Mouse (Mus musculus) heart, postnatal 36 days (tissue): ENCODE results near the gene Gabbr2. TPM values are rescaled to one million over a fixed set of nuclear protein-coding genes. Genes with fewer than 3 reads are reported as not detected.

ENCODE experiments used
- DNase-seq, 2 experiments: peaks; one replicate each; pipeline ENCODE4 v3.0.0; 2021 to 2022
- intact Hi-C: fragments of 180-260 bp; cut with DNase I; formaldehyde crosslinking; loops from one replicate; pipeline ENCODE4 v1.15.1; 2025
- total RNA-seq, 2 experiments: library from RNA; stranded (reverse); gene quantifications; 2 replicates each; pipeline ENCODE4 v1.2.3; 2021

Gabbr2 gene
- total RNA-seq = not detected

DNA sequence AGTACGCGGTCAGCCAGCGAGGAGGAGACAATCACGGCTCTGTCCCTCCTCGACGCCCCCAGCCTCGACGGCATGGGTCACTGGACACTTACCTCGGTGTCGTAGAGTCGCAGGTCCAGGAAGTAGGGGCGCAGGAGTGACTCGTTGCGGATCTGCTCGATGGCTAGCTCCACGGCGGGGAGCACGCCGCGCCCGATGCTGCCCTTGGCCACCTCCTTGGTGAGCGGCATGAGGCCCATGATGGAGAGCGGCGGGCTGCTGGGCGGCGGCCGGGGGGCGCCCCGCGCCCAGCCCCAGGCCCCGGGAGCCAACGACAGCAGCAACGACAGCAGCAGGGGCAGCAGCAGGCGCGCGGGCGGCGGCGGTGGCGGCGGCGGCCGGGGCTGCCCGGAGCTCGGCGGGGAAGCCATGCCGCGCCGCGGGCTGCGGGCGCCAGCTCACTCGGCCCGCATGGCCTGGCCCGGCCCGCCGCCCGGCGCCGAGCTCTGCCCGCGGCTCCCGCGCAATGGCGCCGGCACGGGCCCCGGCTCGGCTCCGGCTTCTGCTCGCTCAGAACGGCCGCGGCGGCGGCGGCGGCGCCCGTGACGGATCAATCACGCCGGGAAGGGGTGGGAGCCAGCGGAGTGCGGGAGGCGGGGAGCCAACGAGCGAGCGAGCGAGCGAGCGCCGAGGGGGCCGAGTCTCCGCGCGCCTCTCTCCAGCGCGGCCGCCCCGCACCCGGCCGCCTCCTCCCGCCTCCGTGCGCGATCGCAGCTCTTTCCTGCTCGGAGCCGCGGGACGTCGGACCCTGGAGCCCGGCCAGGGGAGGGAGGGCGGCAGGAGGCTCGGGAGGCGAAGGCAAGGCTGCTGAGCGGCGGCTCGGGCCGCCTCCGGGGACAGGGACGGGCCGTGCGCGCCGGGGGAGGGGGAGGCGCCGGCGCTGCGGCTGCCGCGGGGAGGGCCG, at the start of gene Gabbr2:
Gene Gabbr2 (minus strand): TSS at position 858 of the 943 bp plus-strand sequence.
- intact Hi-C loops = no loop called here
- DNase-seq = no peak

DNA sequence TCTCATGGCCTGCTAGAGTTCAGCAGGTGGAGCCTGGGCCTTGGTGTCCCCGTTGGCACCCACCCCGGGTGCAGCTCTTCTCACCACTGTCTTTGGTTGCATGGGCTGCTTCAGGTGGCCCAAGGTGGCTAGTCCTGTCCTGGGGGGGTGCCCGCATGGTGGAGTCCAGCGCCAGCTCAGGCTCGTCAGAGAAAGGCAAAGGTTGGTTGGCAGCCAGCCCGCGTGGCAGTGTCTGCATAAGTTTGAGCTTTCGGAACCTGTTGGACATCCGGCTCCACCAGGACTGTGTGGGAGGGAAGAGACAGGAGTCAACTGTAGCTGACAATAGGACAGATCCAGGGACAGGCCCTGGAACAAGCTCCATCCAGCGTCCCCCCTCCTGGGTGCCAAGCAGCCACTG, 47.9 kb upstream of the Gabbr2 start:
- no peak for DNase-seq
- intact Hi-C loops = loop anchor here (5.0 kb wide), 1 partner anchor 427 kb away; no protein-coding TSS in a partner anchor

DNA sequence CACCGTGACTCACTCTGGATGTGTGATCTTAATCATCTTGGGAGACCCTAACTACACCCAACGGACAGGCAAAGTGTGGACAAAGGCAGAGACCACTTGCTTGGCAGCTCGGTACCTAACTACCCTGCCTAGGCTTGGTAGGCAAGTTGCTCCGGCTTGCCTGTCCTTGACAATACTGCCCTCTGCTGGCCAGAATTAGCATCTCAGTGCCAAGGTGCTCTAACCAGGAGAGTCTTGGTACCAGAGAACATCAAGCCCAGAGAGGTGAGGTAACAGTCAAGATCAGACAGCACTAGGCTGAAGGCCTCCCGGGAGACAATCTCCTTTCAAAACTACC, 45.6 kb upstream of the Gabbr2 start:
- intact Hi-C loops = loop anchor here (1.0 to 5.0 kb wide), 2 partner anchors 348 to 425 kb away; no protein-coding TSS in a partner anchor
- DNase-seq = peak; percentile 77 to 86

DNA sequence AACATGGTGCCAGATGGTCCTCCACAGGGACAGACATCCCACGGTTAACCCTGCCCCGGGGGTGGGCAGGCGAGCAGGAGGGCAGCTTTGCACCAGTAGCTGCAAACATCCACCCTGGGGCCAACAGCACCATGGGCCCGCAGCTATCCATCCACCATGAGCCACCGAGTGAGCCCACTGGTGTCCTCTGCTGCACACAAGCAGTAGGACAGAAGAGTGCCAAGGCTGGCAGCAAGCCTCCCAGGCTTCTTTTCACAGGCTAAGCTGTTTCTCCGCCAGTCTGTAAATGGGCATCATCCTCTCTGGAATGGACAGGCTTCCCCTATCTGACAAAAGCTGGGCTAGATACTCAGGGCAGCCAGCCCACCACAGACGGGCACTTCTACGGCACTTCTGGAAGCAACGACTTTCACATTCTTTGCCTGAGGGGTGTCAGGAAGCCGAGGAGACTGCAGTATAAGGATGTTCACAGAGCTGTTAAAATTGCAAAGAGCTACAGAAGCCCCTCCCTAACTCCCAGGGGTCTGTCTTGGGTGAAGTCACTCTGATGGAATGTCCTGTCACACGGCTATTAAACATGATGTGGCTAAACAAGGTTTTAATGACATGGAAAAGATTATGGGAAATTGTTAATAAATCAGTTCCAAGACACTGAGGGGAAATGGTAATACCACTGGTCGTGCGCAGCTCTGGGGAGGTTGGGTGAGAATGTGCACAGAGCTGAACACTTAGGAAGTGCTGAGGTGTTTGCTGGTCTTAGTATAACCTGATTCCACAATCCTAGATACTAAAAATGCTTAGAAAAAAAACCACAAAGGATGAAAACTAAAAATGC, 45.0 kb upstream of the Gabbr2 start:
- intact Hi-C loops = loop anchor here (1.0 to 5.0 kb wide), 2 partner anchors 347 to 424 kb away; no protein-coding TSS in a partner anchor

DNA sequence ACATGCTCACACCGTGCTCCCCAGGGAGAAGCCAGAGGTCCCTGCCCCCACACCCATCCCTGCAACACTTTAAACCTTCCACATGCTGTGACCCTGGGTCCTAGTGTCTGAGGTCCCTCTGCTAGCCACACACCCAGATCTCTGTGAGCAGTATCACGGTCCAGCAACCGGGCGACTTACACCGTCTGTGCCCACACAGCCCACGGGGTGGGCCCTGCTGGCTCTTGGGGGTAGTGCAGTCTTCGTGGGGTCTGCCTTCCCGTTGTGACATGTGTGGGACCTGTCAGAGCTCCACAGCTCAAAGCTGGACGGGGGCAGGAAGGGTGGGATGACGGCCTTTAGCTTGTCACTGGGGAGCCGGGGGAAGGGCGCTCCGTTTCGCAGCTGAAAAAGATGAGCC, 43.9 kb upstream of the Gabbr2 start:
- intact Hi-C loops = loop anchor here (5.0 kb wide), 1 partner anchor 423 kb away; no protein-coding TSS in a partner anchor

More for the DNA sequence above, 45.0 kb upstream of the Gabbr2 start:
- no peak for DNase-seq

DNA sequence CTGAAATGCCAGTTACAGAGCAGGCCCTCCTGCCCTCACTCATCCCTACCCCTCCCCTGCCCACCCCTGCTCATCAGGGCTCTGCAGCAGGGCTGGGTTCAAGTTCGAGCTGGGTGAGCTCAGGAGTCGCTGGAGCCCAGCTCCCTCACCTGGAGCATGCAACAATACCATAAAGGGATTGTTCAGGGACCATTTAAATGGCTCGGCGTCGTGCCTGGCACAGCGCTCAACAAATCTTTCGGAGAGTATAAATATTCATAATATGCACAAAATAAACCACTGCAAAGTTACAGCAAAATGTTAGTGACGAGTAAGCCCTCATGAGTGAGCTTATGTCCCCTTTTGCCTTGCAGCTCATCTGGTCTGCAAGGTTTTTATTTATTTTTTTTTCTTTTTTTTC, 40.5 kb upstream of the Gabbr2 start:
- intact Hi-C loops = no loop called here
- no peak for DNase-seq

More for the DNA sequence above, 43.9 kb upstream of the Gabbr2 start:
- DNase-seq = no peak

DNA sequence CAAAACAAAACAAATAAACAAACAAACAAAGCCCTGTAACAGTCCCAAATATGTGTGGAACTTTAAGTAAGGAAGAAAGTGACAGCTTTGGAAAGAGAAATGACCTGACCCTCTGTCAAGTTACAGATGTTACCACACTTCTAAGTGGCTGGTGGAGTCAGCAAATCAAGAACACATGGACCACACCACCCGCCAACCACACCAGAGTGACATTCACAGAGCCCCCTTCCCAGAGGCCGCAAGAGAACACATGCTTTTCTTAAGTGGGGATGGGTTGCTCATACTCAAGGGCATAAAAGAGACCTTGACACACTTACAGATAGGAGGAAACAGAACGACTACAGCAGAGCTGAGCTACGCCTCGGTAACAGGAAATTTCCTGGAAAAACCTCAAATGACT, 37.1 kb upstream of the Gabbr2 start:
- intact Hi-C loops = no loop called here
- DNase-seq = no peak

DNA sequence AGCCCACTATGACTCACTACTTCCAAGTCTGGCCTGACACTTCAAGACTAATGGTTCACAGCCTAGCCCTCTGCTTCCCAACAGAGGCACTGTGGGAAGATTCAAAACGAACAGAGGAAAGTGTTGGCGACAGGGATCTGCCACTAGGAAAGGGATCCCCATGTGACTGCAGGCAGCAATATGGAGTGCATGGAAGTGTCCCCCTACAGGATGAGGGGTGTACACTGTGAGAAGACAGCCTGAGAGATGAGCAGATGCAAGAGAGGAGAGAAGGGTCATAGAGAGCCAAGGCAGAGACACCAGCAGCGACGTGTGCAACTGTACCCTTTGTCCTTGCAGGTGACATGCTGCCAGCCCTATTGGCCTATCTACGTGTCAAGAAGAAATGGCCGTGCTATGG, 32.3 kb upstream of the Gabbr2 start:
- no peak for DNase-seq
- intact Hi-C loops = no loop called here

DNA sequence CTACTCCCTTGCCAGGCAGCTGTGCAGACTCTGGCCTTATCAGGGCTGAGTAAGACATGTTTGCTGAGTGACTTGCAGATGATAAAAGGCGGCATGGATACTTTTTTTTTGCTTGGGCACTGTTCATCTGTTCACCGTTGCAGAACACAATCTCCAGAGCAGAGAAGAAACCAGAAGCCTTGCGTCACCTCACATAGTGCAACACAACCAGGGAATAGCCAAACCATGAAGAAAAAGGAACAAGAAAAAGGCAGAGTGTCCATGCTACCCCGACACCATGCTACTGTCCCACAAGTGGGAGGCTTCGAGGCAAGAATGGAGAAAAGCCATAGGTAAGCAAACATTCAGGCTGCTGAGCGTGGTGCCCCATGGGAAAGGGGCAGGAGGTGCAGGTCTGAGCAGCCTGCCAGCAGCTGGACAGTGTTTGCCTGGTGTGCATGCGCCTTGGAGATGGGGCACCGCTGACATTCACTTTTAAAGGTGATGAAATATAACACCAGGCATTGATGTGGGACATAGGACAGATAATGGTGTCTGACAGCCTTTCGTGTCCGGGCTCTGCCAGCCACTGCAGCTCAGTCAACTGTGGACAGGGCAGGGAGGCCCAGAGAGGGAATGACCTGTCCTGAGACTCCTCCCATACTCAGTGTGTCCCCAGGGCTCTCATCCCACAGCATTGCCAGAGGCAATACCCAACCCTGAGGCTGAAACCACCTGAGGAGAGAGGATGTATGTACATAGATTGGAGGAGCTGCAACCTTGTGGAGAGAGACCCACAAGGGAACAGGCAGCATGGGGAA, 31.3 kb upstream of the Gabbr2 start:
- no peak for DNase-seq
- intact Hi-C loops = no loop called here

DNA sequence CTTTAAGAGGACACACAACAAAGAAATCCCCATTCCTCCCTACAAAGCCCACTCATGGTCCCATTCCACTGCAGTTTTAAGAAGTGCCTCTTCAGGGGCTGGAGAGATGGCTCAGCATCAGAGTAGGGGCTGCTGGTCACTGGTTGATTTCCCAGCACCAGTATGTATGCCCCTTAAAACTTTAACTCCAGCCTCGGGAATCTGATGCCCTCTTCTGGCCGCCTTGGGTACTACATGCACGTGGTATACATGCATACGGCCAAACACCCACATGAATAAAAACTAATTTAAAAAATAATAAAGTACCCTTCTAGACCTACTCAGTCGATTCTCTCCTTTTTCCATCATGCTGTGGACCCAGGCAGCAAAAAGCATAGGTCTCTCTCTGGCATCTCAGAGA, 28.9 kb upstream of the Gabbr2 start:
- peak; percentile 59 to 82 for DNase-seq
- intact Hi-C loops = loop anchor here (1.0 kb wide), 1 partner anchor 331 kb away; no protein-coding TSS in a partner anchor

DNA sequence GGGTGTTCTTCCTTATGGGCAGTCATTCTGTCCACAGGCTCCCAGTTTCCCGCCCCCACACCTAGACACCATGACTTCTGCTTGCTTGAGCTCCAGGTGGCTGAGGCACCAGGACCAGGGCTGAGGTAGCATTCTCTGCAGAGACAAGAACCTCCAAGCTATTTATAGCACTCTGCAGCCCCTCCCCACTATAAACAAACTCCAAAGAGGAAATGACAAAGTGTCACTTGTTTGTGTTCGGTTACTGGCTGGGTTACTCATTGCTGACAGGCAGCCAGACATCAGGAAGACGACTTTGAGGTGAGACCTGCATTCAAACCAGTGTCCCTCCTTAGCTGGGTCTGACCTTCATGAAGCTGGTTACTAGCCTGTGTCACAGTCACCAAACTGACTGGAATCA, 23.5 kb upstream of the Gabbr2 start:
- DNase-seq = no peak
- intact Hi-C loops = no loop called here

DNA sequence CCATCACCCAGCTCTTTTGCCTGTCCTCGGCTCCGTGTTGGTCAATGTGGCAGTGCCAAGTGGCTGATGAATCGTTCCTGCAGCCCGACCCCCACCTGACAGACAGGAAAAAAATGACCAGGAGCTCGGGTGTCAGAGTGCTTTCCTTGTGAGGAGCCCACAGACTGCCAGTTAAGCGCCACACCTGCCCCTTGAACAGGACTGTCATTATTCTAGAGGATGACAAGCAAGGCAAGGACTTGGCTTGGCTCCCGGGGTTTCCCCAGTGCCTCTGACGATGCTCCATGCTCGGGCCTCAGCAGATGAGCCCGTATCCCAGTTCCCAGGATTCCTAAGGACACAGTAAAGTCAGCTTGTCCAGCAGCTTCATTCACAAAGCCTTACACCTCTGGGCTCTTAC, 20.8 kb upstream of the Gabbr2 start:
- DNase-seq = no peak

DNA sequence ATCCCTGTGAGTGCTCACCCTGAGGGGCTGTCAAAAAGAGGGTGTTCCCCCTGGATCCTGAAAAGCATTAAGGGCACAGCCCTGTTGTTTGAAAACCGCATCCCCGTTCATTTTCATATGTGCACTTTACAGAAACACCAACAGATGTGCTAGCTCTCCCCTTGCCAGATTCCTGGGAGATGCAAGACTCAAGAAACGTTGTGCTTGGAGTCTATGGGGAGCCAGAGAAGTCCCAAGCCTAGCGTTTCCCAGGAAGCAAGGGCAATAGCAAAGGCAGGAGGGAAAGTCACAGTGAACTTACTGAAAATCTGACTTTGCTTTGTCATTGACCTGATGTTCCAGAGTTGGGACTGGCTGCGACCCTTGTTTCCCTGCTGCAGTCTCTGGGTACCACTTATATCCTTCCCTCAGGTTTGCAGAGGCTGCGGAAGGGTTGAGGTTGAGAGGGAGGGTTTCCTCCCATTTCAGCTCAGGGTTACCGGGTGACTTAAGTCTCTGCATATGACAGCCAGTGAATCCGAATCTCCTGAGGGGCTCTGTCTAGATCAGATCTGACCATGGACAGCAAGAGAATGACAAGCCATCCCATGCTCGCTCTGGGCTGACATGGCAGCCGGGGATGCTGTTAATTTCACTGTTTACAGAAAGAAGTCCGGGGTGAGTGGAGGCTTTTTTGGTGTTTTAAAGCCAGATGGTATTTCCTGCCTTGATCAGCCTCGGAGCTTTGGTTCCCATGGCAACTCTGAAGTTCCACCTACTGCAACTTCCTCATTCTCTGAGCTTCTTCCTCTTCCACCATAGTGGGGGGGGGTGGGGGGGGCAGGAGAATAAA, 18.9 kb upstream of the Gabbr2 start:
- peak in 1 of 2 experiments; percentile 24 for DNase-seq
- intact Hi-C loops = no loop called here

More for the DNA sequence above, 20.8 kb upstream of the Gabbr2 start:
- intact Hi-C loops = no loop called here

DNA sequence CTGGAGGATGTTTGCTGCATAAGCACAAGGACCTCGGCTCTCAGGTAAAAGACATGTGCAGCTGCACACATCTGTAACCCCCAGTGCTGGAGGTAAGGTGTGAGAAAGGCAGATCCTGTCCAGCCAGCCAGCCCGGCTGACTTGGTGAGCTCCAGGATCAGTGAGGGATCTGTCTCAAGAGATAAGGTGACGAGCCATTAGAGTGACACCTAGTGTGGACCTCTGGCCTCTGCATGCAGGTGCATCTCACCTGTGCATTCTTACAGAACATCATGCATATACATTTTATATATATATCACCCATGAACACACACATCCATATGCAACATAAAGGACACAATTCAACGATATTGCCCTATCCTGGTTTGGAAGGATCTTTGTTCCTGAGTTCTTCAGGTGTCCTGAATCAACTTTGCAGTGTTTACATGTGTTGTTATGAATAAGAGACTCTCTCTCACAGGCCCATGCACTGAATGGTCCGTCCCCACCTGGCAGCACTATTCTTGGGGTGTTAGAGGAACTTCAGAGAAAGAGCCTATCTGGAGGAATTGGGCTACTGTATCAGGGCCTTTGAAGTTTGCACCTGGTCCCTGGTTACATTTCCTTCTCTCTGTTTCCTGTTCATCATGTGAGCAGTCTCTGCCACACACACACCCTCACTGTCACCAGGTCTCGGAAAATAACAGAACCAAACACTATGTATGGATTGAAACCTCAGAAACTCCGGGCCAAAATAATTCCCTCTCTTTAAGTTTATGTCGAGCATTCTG, 9.1 kb upstream of the Gabbr2 start:
- DNase-seq = no peak

DNA sequence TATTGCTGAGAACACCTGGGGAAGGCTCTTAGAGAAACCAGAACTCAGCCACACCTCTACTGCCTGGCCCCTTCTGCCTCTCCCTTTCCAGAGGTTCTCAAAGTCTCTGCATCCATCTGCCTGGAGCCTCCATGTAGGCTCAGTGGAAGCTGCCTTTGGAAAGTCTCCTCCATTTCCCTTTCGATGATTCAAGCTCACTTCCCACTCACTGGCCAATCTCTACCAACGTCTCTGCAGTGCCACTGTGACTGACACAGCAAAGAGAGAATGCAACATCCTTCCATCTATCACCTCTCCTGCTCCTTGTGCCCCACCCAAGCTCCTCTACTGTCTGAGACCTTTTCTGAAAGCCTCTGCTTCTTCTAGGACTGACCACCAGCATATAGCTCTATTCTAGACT, 6.3 kb upstream of the Gabbr2 start:
- intact Hi-C loops = no loop called here

More for the DNA sequence above, 9.1 kb upstream of the Gabbr2 start:
- intact Hi-C loops = no loop called here

DNA sequence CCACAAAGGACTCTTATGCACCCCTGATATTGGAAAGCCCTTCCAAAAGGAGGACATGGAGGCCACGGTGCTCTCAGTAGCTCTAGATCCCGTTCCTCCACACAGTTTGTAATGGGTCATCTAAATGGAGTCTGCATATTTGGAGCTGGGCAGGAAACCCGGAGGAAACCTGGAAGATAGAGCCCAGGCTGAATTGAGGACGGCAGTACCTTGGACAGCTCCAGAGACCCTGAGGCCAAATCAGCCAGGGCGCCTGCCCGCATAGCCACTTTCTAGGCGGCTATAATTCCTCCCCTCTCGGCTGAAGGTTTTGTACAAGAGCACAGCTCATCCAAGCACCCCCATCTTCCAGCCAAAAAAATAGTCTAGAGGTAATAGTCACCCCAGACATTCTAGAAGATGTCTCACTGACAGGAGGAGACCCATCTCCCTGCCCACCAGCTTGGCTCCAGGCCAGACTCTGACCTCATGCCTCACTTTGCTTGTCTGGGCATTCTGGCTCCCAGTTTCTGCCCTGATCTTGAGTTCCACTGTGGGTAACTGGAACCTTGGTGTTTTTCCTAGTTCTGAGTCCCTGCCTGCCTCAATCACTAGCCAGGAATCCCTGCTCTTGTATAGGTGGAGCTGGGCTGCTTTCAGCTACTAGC, 1.3 kb upstream of the Gabbr2 start:
- DNase-seq = peak; percentile 45 to 52
- intact Hi-C loops = no loop called here

More for the DNA sequence above, 6.3 kb upstream of the Gabbr2 start:
- DNase-seq = no peak

DNA sequence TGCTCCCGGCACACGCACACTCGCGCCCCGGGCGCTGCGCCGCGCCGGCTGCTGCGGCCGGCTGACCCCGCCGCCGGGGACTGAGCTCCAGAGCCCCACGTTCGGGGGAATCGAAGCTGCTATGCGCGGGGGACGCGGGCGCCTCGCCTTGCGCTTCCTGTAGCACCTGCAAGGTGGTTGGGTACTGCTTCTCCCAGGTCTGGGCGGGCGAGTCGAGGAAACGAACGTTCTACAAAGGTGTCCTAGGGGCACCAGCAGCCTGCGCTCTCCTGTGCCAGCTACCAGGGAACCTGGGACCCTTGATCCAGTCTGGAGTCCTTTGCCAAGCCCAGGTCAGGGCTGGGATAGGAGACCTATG, 265 bp upstream of the Gabbr2 start:
- intact Hi-C loops = no loop called here
- no peak for DNase-seq

DNA sequence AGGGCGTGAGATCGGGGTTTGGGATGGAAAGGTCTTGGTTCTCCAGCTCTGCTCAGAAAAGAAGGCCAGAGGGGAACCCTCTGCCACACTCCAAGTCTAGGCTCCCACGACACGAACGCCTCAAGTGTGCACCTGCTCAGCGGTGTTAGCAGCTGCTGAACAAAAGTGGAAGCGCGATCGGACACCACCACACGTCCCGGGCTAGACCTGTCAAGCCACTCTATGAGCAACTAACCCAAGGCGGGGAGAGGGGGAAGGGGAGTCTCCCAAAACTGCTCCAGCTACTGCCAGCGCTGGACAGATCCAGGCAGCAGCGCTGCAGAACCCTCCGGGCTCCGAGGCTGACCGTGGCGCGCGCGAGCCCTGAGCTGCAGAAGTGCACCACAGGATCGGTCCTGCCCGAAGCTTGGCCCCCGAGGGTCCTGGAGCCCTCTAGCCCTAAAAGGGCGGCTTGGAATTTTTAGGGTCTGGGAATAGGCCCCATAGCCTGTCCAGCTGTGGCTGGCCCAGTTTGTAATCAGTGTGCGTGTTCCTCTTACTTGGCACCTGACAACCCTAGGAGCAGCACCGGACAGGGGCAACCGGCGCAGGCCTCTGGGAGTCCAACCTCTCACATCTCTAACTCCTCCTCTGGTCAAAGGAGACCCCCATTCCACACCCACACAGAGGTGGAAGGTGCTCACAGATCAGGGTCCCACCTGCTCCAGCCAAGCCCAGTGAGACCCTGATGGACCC, 1.2 kb downstream of the Gabbr2 start:
- DNase-seq = no peak
- intact Hi-C loops = no loop called here
